In genomic region chr12:109443276-109443675, GRCm38 (mm10) we compare ENCODE assay signal across 19 mouse cellular contexts. TPM values are rescaled to one million over a fixed set of nuclear protein-coding genes. Genes with fewer than 3 reads are reported as not detected.
A peak's percentile ranks its signal among the peaks of the same experiment; 100 is the strongest.
DNase-seq lines count a peak whose midpoint lies in the region; ATAC-seq and TF ChIP-seq lines count a peak whose summit lies in the region.
"Had no signal": no experiment of that assay in that cellular context is flagged by ENCODE, and none has a peak within 500 bp of the region (broad histone marks: within the 10 kb centered on the region; RNA-seq: fewer than 3 reads in every experiment).

No protein-coding gene starts in this region.

- no peak overlapping the region for H3K4me2 ChIP-seq in midbrain, embryonic 11.5 days
- no peak overlapping the region for H3K4me2 ChIP-seq in forebrain, embryonic 15.5 days (replicated peaks)
- H3K4me2 ChIP-seq in limb, embryonic 13.5 days (replicated peaks): no peak overlapping the region
- no peak overlapping the region for H3K4me2 ChIP-seq in intestine, postnatal 0 days (replicated peaks; ENCODE audit: low read depth)
- H3K4me2 ChIP-seq: kidney, embryonic 15.5 days had no signal

- peaks cover 91% of the 10 kb centered on the region for H3K27me3 ChIP-seq in midbrain, embryonic 10.5 days (ENCODE audit: low read depth, poor library complexity, severe bottlenecking)
- H3K27me3 ChIP-seq in midbrain, embryonic 11.5 days (ENCODE audit: control insufficient read depth, insufficient read depth, low read length): peaks cover 69% of the 10 kb centered on the region
- H3K27me3 ChIP-seq in embryonic facial prominence, embryonic 10.5 days (replicated peaks; ENCODE audit: low read depth, poor library complexity, severe bottlenecking): peaks cover 94% of the 10 kb centered on the region
- peaks cover 6% of the 10 kb centered on the region; the same call in 1 of the 2 replicates for H3K27me3 ChIP-seq in forebrain, embryonic 15.5 days
- H3K27me3 ChIP-seq in limb, embryonic 13.5 days: peaks cover 6% of the 10 kb centered on the region; the same call in 1 of the 2 replicates
- H3K27me3 ChIP-seq in intestine, postnatal 0 days (replicated peaks; ENCODE audit: control insufficient read depth, insufficient read depth, low read length): no peaks in the 10 kb centered on the region

- no peak for DNase-seq in midbrain, embryonic 10.5 days (ENCODE audit: low spot score)
- DNase-seq in midbrain, embryonic 11.5 days (ENCODE audit: low spot score, missing footprints): no peak
- DNase-seq in embryonic facial prominence, embryonic 10.5 days (ENCODE audit: low spot score): peak; percentile 20
- no peak for DNase-seq in spleen, postnatal 4 days (ENCODE audit: low spot score in 2 of 2)
- no peak for DNase-seq in urinary bladder, adult 18-20 months (ENCODE audit: low spot score in 2 of 2)
- DNase-seq: adrenal gland, postnatal 10 days; cerebellum, adult 8-10 months; heart, postnatal 14 days; lung, adult 18-20 months; midbrain, embryonic 14.5 days; right cerebral cortex, postnatal 4 days; thymus, postnatal 36 days had no signal

- H3K27ac ChIP-seq in midbrain, embryonic 10.5 days (replicated peaks): peak overlapping the region; percentile 55
- no peak overlapping the region for H3K27ac ChIP-seq in midbrain, embryonic 11.5 days (ENCODE audit: low read depth, low read length)
- H3K27ac ChIP-seq in embryonic facial prominence, embryonic 10.5 days (replicated peaks): peak overlapping the region; percentile 80
- no peak overlapping the region for H3K27ac ChIP-seq in forebrain, embryonic 15.5 days (replicated peaks)
- no peak overlapping the region for H3K27ac ChIP-seq in limb, embryonic 13.5 days
- no peak overlapping the region for H3K27ac ChIP-seq in intestine, postnatal 0 days (ENCODE audit: low read depth, low read length)
- H3K27ac ChIP-seq: kidney, embryonic 15.5 days; left cerebral cortex, adult 2 months; macrophage had no signal

- no peak overlapping the region for H3K9ac ChIP-seq in midbrain, embryonic 11.5 days (ENCODE audit: low read length)
- H3K9ac ChIP-seq in forebrain, embryonic 15.5 days (replicated peaks): no peak overlapping the region
- H3K9ac ChIP-seq in limb, embryonic 13.5 days: peak overlapping the region; percentile 1; the same call in 1 of the 2 replicates
- no peak overlapping the region for H3K9ac ChIP-seq in intestine, postnatal 0 days (ENCODE audit: low read depth, low read length)
- H3K9ac ChIP-seq: kidney, embryonic 15.5 days had no signal

- no peaks in the 10 kb centered on the region for H3K9me3 ChIP-seq in midbrain, embryonic 10.5 days (replicated peaks)
- H3K9me3 ChIP-seq in midbrain, embryonic 11.5 days (ENCODE audit: control insufficient read depth, low read length): no peaks in the 10 kb centered on the region
- H3K9me3 ChIP-seq in embryonic facial prominence, embryonic 10.5 days: no peaks in the 10 kb centered on the region
- H3K9me3 ChIP-seq in forebrain, embryonic 15.5 days: no peaks in the 10 kb centered on the region
- no peaks in the 10 kb centered on the region for H3K9me3 ChIP-seq in limb, embryonic 13.5 days
- no peaks in the 10 kb centered on the region for H3K9me3 ChIP-seq in intestine, postnatal 0 days (ENCODE audit: control insufficient read depth)
- H3K9me3 ChIP-seq: kidney, embryonic 15.5 days had no signal

- TF ChIP-seq CTCF in intestine, postnatal 0 days (IDR thresholded peaks at IDR 0.05; ENCODE audit: low read depth): no peak

- H3K4me3 ChIP-seq in midbrain, embryonic 10.5 days: no peak overlapping the region
- H3K4me3 ChIP-seq in midbrain, embryonic 11.5 days (ENCODE audit: low read depth, low read length): no peak overlapping the region
- no peak overlapping the region for H3K4me3 ChIP-seq in embryonic facial prominence, embryonic 10.5 days
- H3K4me3 ChIP-seq in forebrain, embryonic 15.5 days: no peak overlapping the region
- H3K4me3 ChIP-seq in limb, embryonic 13.5 days: no peak overlapping the region
- no peak overlapping the region for H3K4me3 ChIP-seq in intestine, postnatal 0 days (ENCODE audit: low read depth, low read length)
- H3K4me3 ChIP-seq: kidney, embryonic 15.5 days; left cerebral cortex, adult 2 months had no signal

- peaks cover 87% of the 10 kb centered on the region for H3K4me1 ChIP-seq in midbrain, embryonic 10.5 days
- H3K4me1 ChIP-seq in midbrain, embryonic 11.5 days (ENCODE audit: control insufficient read depth, insufficient read depth, low read length): peaks cover 40% of the 10 kb centered on the region
- H3K4me1 ChIP-seq in embryonic facial prominence, embryonic 10.5 days: peaks cover 88% of the 10 kb centered on the region
- H3K4me1 ChIP-seq in forebrain, embryonic 15.5 days: peaks cover 57% of the 10 kb centered on the region
- H3K4me1 ChIP-seq in limb, embryonic 13.5 days: peaks cover 74% of the 10 kb centered on the region
- peaks cover 5% of the 10 kb centered on the region; the same call in 1 of the 2 replicates for H3K4me1 ChIP-seq in intestine, postnatal 0 days (replicated peaks; ENCODE audit: control insufficient read depth, insufficient read depth, low read length)

- ATAC-seq in midbrain, embryonic 11.5 days (ENCODE audit: low FRiP score): no peak
- peak; percentile 35; the same call in 1 of the 2 replicates for ATAC-seq in forebrain, embryonic 15.5 days (replicated peaks)
- ATAC-seq in limb, embryonic 13.5 days (ENCODE audit: low FRiP score, low read depth): no peak
- ATAC-seq in intestine, postnatal 0 days: no peak

- no peaks in the 10 kb centered on the region for H3K36me3 ChIP-seq in midbrain, embryonic 10.5 days
- H3K36me3 ChIP-seq in midbrain, embryonic 11.5 days (ENCODE audit: control insufficient read depth, insufficient read depth, low read length): no peaks in the 10 kb centered on the region
- H3K36me3 ChIP-seq in embryonic facial prominence, embryonic 10.5 days (replicated peaks): no peaks in the 10 kb centered on the region
- H3K36me3 ChIP-seq in forebrain, embryonic 15.5 days: no peaks in the 10 kb centered on the region
- no peaks in the 10 kb centered on the region for H3K36me3 ChIP-seq in limb, embryonic 13.5 days
- no peaks in the 10 kb centered on the region for H3K36me3 ChIP-seq in intestine, postnatal 0 days (ENCODE audit: control insufficient read depth, insufficient read depth)
- H3K36me3 ChIP-seq: G1E; kidney, embryonic 15.5 days had no signal

- WGBS in midbrain, embryonic 10.5 days: 69% methylated on average over 3 of the region's 3 CpGs
- WGBS in midbrain, embryonic 11.5 days: 70% methylated on average over 3 of the region's 3 CpGs
- WGBS in embryonic facial prominence, embryonic 10.5 days: 58% methylated on average over 3 of the region's 3 CpGs
- 50% methylated on average over 3 of the region's 3 CpGs for whole genome bisulfite sequencing in forebrain, embryonic 15.5 days
- WGBS in limb, embryonic 13.5 days: 48% methylated on average over 3 of the region's 3 CpGs
- WGBS in intestine, postnatal 0 days: 72% methylated on average over 3 of the region's 3 CpGs

RNA-seq across cellular contexts. Expression of gene Dlk1, which starts 9.3 kb away (rescaled TPM):
- polyA plus RNA-seq in midbrain, embryonic 10.5 days (2016; fragmentation: Nextera tagmentation; extraction: Ambion mirVana): 107 and 118 TPM in 2 replicates
- polyA plus RNA-seq in midbrain, embryonic 11.5 days (2014; fragmentation: Nextera tagmentation; extraction: Ambion mirVana): 75.1 and 76.7 TPM in 2 replicates
- polyA plus RNA-seq in embryonic facial prominence, embryonic 10.5 days (2016; fragmentation: Nextera tagmentation; extraction: Ambion mirVana): 287 and 291 TPM in 2 replicates
- polyA plus RNA-seq in forebrain, embryonic 15.5 days (2015; fragmentation: Nextera tagmentation; extraction: Ambion mirVana): 29.7 and 48.5 TPM in 2 replicates
- 367 and 395 TPM in 2 replicates for polyA plus RNA-seq in limb, embryonic 13.5 days (2015; fragmentation: Nextera tagmentation; extraction: Ambion mirVana)
- 73.6 and 78.6 TPM in 2 replicates for polyA plus RNA-seq in intestine, postnatal 0 days (2015; fragmentation: Nextera tagmentation; extraction: Ambion mirVana)
- polyA plus RNA-seq: G1E, macrophage had no signal

Comparison
In these comparisons a context has a peak if more than half of its experiments do, and no peak if none do; other contexts are left out.
1. H3K27ac ChIP-seq: peak in midbrain, embryonic 10.5 days (single experiment) and embryonic facial prominence, embryonic 10.5 days (single experiment); none in midbrain, embryonic 11.5 days (single experiment), forebrain, embryonic 15.5 days (single experiment), limb, embryonic 13.5 days (single experiment) and intestine, postnatal 0 days (single experiment).